Mouse (Mus musculus) forebrain, embryonic 12.5 days (tissue): ENCODE results near the gene F2rl3. TPM values are rescaled to one million over a fixed set of nuclear protein-coding genes. Genes with fewer than 3 reads are reported as not detected.

Experiments
- ATAC-seq: fragments of 200-750 bp; cut with Nextera tagmentation; 2 replicates; pipeline ENCODE4 v1.8.0; 2017; ENCODE audit warnings: moderate TSS enrichment; ENCODE audit not compliant: low FRiP score
- H3K27ac ChIP-seq: fragments of 300-500 bp; sonication (generic); 2 replicates; pipeline ENCODE4 v1.5.1; 2016; ENCODE audit warnings: mild to moderate bottlenecking
- H3K27me3 ChIP-seq: fragments of 300-500 bp; sonication (generic); 2 replicates; pipeline ENCODE4 v1.6.1; 2016; ENCODE audit warnings: mild to moderate bottlenecking
- H3K36me3 ChIP-seq: fragments of 300-500 bp; sonication (generic); replicated peaks from 2 replicates; pipeline ENCODE4 v1.6.1; 2016; ENCODE audit warnings: mild to moderate bottlenecking
- H3K4me1 ChIP-seq: fragments of 300-500 bp; sonication (generic); 2 replicates; pipeline ENCODE4 v1.6.1; 2016
- H3K4me2 ChIP-seq: fragments of 300-500 bp; sonication (generic); 2 replicates; pipeline ENCODE4 v1.6.1; 2016; ENCODE audit warnings: mild to moderate bottlenecking, moderate library complexity
- H3K4me3 ChIP-seq: fragments of 300-500 bp; sonication (generic); replicated peaks from 2 replicates; pipeline ENCODE4 v1.5.1; 2016; ENCODE audit warnings: mild to moderate bottlenecking
- H3K9ac ChIP-seq: fragments of 300-500 bp; sonication (generic); 2 replicates; pipeline ENCODE4 v1.6.1; 2016; ENCODE audit warnings: mild to moderate bottlenecking
- H3K9me3 ChIP-seq: fragments of 300-500 bp; sonication (generic); 2 replicates; pipeline ENCODE4 v1.6.1; 2016
- WGBS: fragments of 180-500 bp; shearing (Covaris S2); methylation state at CpG from one replicate; pipeline ENCODE4 v1.1.7; 2016; 5-methylcytosine and 5-hydroxymethylcytosine counted together
- polyA plus RNA-seq: library from polyadenylated mRNA; unstranded; fragments of >200 nt; fragmentation: Nextera tagmentation; extraction: Ambion mirVana; gene quantifications from 2 replicates; pipeline ENCODE4 v1.2.1, GENCODE M21; 2016

F2rl3 gene
- 0.55 and 0.98 TPM in 2 replicates for polyA plus RNA-seq

DNA sequence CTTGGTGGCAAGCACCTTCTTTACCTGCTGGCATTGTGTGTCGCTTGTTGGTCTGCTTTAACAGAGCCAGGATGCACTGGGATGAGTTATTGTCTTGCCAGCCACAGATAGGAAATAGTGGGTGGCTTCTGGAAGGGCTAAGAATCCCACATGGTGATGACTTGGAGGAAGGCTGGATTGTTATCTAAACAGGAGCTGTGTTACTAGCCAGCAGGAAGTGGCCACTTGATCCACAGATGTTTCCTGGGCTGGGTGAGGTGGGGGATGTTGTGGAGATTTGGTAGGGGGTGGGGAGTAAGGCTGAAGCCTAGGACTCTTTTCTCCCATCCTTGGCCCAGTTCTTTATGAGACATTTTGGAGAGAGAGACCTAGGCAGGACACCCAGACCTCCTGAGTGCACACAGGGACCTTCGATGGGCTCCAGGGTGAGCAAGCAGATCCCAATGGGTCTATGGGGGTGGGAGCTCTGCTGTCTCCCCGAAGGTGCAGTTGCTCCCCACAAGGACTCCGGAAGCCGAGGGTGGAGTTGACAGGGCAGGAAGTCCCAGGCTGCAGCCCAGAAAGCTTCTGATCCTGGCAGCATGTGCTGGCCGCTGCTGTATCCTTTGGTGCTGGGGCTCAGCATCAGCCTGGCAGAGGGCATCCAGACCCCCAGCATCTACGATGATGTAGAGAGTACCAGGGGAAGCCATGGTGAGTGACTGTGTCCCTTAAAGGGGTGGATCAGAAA, at the start of gene F2rl3:
Gene F2rl3, plus strand, starts transcription at position 559 of the 730 bp plus-strand sequence.
- ATAC-seq = no peak
- Histone ChIP-seq H3K4me2 (no peak within 1 kb of the TSS), H3K27me3 (no peaks in the 10 kb centered on the region), H3K36me3 (peaks cover 29% of the 10 kb centered on the region), H3K27ac (no peak within 1 kb of the TSS), H3K4me3 (no peak within 1 kb of the TSS), H3K4me1 (no peaks in the 10 kb centered on the region), H3K9ac (no peak within 1 kb of the TSS), H3K9me3 (no peaks in the 10 kb centered on the region)
- WGBS = 89% methylated on average over 7 of the region's 7 CpGs

GRCm38 (mm10) chr8:72712569-72712968, 49.1 kb upstream of the F2rl3 start:
- no peak for ATAC-seq
- H3K9me3 ChIP-seq = no peaks in the 10 kb centered on the region
- WGBS = 54% methylated on average over 6 of the region's 6 CpGs
- H3K4me3 ChIP-seq = no peak overlapping the region
- no peak overlapping the region for H3K4me2 ChIP-seq
- H3K36me3 ChIP-seq = no peaks in the 10 kb centered on the region
- no peak overlapping the region for H3K27ac ChIP-seq
- H3K4me1 ChIP-seq = no peaks in the 10 kb centered on the region
- no peak overlapping the region for H3K9ac ChIP-seq
- H3K27me3 ChIP-seq = 0 out of 2 replicates have a peak, but pooled peaks cover 3% of the 10 kb centered on the region

DNA sequence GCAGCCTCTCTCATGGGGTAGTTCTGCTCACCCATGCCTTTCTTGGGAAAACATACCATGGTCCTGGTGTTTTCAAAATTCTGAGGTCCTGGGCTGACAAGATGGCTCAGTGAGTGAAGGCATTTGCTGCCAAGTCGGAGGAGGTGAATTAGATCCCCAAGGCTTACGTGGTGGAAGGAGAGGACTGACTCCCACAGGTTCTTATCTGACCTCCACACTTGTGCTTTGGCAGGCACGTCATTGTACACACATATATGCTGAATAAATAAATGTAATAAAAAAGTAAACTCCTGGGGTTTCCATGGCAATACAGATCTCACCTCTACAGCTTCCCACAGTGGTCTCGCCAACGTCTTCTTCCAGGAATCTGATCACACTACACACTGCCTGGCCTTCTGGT, 45.1 kb upstream of the F2rl3 start:
- WGBS = 86% methylated on average over 5 of the region's 5 CpGs
- no peaks in the 10 kb centered on the region for H3K4me1 ChIP-seq
- no peaks in the 10 kb centered on the region for H3K9me3 ChIP-seq
- H3K27me3 ChIP-seq = no peaks in the 10 kb centered on the region
- H3K9ac ChIP-seq = no peak overlapping the region
- no peaks in the 10 kb centered on the region for H3K36me3 ChIP-seq
- H3K4me3 ChIP-seq = no peak overlapping the region
- no peak for ATAC-seq
- H3K27ac ChIP-seq = no peak overlapping the region
- H3K4me2 ChIP-seq = no peak overlapping the region

DNA sequence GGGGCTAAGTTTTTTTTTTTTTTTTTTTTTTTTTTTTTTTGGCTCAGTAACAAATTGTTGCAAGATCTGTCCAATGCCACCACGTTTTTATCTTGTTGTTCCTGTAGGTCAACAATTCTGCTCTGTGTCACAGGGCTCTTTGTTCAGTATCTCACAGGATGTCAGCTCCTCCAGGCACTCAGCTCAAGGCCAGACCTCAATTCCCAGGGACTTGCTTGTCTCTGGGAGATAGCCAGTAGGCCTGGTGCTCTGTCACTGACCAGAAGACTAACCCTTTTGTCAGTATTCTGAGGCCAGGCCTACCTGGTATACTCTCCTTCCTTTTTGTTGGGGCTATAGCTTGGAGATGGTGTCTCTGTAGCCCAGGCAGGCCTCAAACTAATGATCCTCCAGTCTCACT, 41.1 kb upstream of the F2rl3 start:
- no peak overlapping the region for H3K4me3 ChIP-seq
- H3K9me3 ChIP-seq = no peaks in the 10 kb centered on the region
- H3K36me3 ChIP-seq = peaks cover 10% of the 10 kb centered on the region
- no peak overlapping the region for H3K4me2 ChIP-seq
- H3K27me3 ChIP-seq = no peaks in the 10 kb centered on the region
- ATAC-seq = no peak
- H3K4me1 ChIP-seq = peaks cover 11% of the 10 kb centered on the region
- H3K9ac ChIP-seq = no peak overlapping the region
- no peak overlapping the region for H3K27ac ChIP-seq
- WGBS = 20% methylated on average over 1 of the region's 1 CpGs

DNA sequence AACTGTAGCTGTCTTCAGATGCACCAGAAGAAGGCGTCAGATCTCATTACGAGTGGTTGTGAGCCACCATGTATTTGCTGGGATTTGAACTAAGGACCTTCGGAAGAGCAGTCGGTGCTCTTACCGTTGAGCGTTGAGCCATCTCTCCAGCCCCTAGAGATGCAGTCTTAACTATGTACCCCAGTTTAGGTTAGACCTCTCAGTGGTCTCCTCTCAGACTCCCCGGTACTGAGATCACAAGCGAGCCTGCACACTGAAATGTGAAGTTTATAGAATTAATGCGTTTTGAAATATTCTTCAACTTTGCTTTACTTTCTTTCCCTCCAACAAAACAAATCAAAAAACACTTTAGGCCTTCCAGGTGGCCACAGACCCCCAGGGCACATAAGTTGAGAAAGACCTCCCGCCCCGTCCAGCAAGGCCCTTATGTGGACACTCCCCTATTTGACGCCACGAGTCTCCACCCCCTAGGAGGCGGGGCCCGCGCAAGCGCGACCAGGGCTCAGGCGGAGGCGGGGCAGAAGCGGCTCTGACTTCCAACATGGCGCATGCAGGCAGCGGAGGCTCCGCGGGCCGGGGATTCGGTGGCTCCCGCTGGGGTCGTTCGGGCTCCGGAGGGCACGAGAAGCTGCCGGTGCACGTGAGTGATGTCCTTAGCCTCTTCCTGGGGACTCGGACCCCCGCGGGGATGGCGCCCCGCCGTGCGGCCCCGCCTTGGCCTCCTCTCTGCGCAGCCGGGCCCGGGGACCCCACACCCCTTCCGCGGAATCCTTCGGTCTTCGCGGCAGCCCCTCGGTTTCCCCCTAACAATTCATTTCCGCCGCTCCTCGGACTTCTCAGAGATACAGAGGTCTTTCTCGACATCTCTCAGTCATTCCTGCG, 38.7 kb upstream of the F2rl3 start, which contains the start of gene Sin3b:
Gene Sin3b, plus strand, starts transcription at position 517 of the 882 bp plus-strand sequence.
- H3K36me3 ChIP-seq = peaks cover 35% of the 10 kb centered on the region
- peak within 1 kb of the TSS; percentile 96 for H3K4me2 ChIP-seq
- peak within 1 kb of the TSS; percentile 93 for H3K4me3 ChIP-seq
- peak; percentile 99 for ATAC-seq
- H3K9ac ChIP-seq = peak within 1 kb of the TSS; percentile 98
- WGBS = 14% methylated on average over 55 of the region's 56 CpGs
- H3K4me1 ChIP-seq = peaks cover 11% of the 10 kb centered on the region
- H3K9me3 ChIP-seq = no peaks in the 10 kb centered on the region
- H3K27ac ChIP-seq = peak within 1 kb of the TSS; percentile 46; the same call in 1 of the 2 replicates
- H3K27me3 ChIP-seq = no peaks in the 10 kb centered on the region

DNA sequence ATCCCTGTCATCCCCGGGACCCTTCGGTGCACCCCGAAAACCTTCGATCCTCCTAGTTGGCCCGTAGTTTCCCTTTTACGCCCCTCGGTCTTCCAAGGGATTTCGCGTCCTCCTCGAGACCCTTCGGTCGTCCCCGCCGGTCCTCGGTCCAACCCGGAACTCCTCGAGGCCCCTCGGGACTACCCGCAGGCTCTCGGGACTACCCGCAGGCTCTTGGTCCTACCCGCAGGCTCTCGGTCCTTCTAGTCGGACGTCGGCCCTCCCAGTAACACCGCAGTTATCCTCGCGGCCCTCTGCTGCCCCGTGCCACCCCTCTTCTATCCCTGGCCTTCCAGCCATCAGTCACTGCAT, 38.1 kb upstream of the F2rl3 start:
- peak overlapping the region; percentile 98 for H3K9ac ChIP-seq
- no peaks in the 10 kb centered on the region for H3K27me3 ChIP-seq
- peaks cover 12% of the 10 kb centered on the region for H3K4me1 ChIP-seq
- 2% methylated on average over 30 of the region's 30 CpGs for WGBS
- H3K4me3 ChIP-seq = peak overlapping the region; percentile 93
- H3K36me3 ChIP-seq = peaks cover 41% of the 10 kb centered on the region
- H3K9me3 ChIP-seq = no peaks in the 10 kb centered on the region
- ATAC-seq = peak; percentile 37
- H3K4me2 ChIP-seq = peak overlapping the region; percentile 96
- H3K27ac ChIP-seq = no peak overlapping the region

DNA sequence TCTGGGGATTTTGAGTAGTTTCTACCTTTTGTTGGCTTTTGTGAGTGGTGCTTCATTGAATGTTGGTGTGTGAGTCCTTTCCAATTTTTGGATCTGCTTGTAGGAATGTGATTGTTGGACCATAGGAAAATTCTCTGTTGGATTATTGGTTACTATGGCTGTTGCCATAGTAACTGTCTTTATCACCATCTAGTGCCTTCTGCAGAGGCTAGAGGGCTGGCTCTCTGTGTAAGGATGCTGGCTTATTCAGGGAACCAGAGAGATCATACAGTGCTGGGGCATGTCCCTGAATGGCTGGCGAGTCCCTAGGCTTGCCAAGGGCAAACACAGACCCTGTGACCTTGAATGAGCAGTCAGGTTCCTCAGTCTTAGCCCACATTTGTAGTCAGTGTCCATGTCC, 33.0 kb upstream of the F2rl3 start:
- WGBS = 94% methylated on average over 1 of the region's 1 CpGs
- H3K27ac ChIP-seq = no peak overlapping the region
- no peak overlapping the region for H3K4me3 ChIP-seq
- no peak overlapping the region for H3K4me2 ChIP-seq
- no peaks in the 10 kb centered on the region for H3K9me3 ChIP-seq
- ATAC-seq = no peak
- peaks cover 89% of the 10 kb centered on the region for H3K36me3 ChIP-seq
- H3K27me3 ChIP-seq = no peaks in the 10 kb centered on the region
- peaks cover 14% of the 10 kb centered on the region for H3K4me1 ChIP-seq
- H3K9ac ChIP-seq = no peak overlapping the region

- no peak overlapping the region for H3K27ac ChIP-seq
- H3K9me3 ChIP-seq = no peaks in the 10 kb centered on the region
- no peaks in the 10 kb centered on the region for H3K4me1 ChIP-seq
- ATAC-seq = no peak
- H3K27me3 ChIP-seq = no peaks in the 10 kb centered on the region
- H3K9ac ChIP-seq = no peak overlapping the region
- 92% methylated on average over 5 of the region's 5 CpGs for WGBS
- peaks cover 95% of the 10 kb centered on the region for H3K36me3 ChIP-seq
- H3K4me2 ChIP-seq = no peak overlapping the region
- no peak overlapping the region for H3K4me3 ChIP-seq
Measured at GRCm38 (mm10) chr8:72735001-72735400, 26.7 kb upstream of the F2rl3 start.

GRCm38 (mm10) chr8:72736868-72737267, 24.8 kb upstream of the F2rl3 start:
- Histone ChIP-seq H3K9ac (no peak overlapping the region), H3K4me1 (no peaks in the 10 kb centered on the region), H3K27me3 (no peaks in the 10 kb centered on the region), H3K4me2 (no peak overlapping the region), H3K4me3 (no peak overlapping the region), H3K9me3 (no peaks in the 10 kb centered on the region), H3K27ac (no peak overlapping the region), H3K36me3 (peaks cover 94% of the 10 kb centered on the region)
- ATAC-seq = no peak

DNA sequence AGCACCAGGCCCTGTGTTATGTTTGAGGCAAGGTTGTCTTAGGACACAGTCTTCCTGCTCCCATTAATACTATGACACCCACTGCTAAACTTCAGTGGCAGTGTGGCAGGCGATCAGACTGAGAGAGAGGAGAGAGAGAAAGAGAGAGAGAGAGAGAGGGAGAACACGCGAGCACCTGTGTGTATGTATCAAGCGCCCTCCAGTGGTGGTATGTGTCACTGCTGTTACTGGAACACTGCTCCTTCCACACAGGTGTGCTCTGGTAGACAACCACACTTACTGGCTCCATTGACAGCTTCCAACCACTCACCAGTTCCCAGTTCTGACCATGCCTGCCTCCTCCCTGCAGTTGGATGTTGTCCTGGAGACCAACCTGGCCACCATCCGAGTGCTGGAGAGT, 15.6 kb upstream of the F2rl3 start:
- no peak overlapping the region for H3K4me3 ChIP-seq
- no peak overlapping the region for H3K27ac ChIP-seq
- no peak overlapping the region for H3K4me2 ChIP-seq
- H3K27me3 ChIP-seq = no peaks in the 10 kb centered on the region
- 43% methylated on average over 5 of the region's 5 CpGs for WGBS
- H3K9me3 ChIP-seq = no peaks in the 10 kb centered on the region
- ATAC-seq = peak; percentile 49; the same call in 1 of the 2 replicates
- H3K9ac ChIP-seq = no peak overlapping the region
- H3K36me3 ChIP-seq = peaks cover 100% of the 10 kb centered on the region
- no peaks in the 10 kb centered on the region for H3K4me1 ChIP-seq

GRCm38 (mm10) chr8:72749846-72750245, 11.8 kb upstream of the F2rl3 start:
- 92% methylated on average over 26 of the region's 26 CpGs for WGBS
- Histone ChIP-seq H3K4me2 (no peak overlapping the region), H3K36me3 (peaks cover 97% of the 10 kb centered on the region), H3K9me3 (no peaks in the 10 kb centered on the region), H3K4me1 (no peaks in the 10 kb centered on the region), H3K9ac (no peak overlapping the region), H3K4me3 (no peak overlapping the region), H3K27me3 (no peaks in the 10 kb centered on the region), H3K27ac (no peak overlapping the region)
- no peak for ATAC-seq

- Histone ChIP-seq H3K4me2 (no peak overlapping the region), H3K9me3 (no peaks in the 10 kb centered on the region), H3K36me3 (peaks cover 92% of the 10 kb centered on the region), H3K4me3 (no peak overlapping the region), H3K9ac (no peak overlapping the region), H3K4me1 (no peaks in the 10 kb centered on the region), H3K27me3 (no peaks in the 10 kb centered on the region), H3K27ac (no peak overlapping the region)
- no peak for ATAC-seq
- 96% methylated on average over 6 of the region's 6 CpGs for WGBS
Measured at GRCm38 (mm10) chr8:72750266-72750665, 11.4 kb upstream of the F2rl3 start.
